Mouse (Mus musculus) hindbrain, embryonic 14.5 days (tissue): ENCODE data around the gene Cyp39a1. TPM values are rescaled to one million over a fixed set of nuclear protein-coding genes. Genes with fewer than 3 reads are reported as not detected.
A peak's percentile ranks its signal among the peaks of the same experiment; 100 is the strongest.

Experiments
- ATAC-seq: fragments of 200-750 bp; cut with Nextera tagmentation; 2 replicates; pipeline ENCODE4 v1.8.0; 2017; ENCODE audit warnings: moderate number of reproducible peaks, mild to moderate bottlenecking, moderate TSS enrichment, moderate library complexity; ENCODE audit not compliant: low FRiP score
- DNase-seq: peaks from one replicate; pipeline ENCODE4 v3.0.0-alpha.2; 2015; ENCODE audit warnings: low spot score
- H3K27ac ChIP-seq: fragments of 300-500 bp; sonication (generic); 2 replicates; pipeline ENCODE4 v1.5.1; 2014; ENCODE audit warnings: mild to moderate bottlenecking, moderate library complexity
- H3K27me3 ChIP-seq: fragments of 300-500 bp; sonication (generic); 2 replicates; pipeline ENCODE4 v1.6.1; 2014; ENCODE audit warnings: mild to moderate bottlenecking, low read length, mixed read lengths; ENCODE audit not compliant: control insufficient read depth, insufficient read depth
- H3K36me3 ChIP-seq: fragments of 300-500 bp; sonication (generic); replicated peaks from 2 replicates; pipeline ENCODE4 v1.6.1; 2014; ENCODE audit not compliant: control insufficient read depth, insufficient read depth
- H3K4me1 ChIP-seq: fragments of 300-500 bp; sonication (generic); replicated peaks from 2 replicates; pipeline ENCODE4 v1.6.1; 2014; ENCODE audit warnings: antibody characterized with exemption, low read length, mixed read lengths; ENCODE audit not compliant: control insufficient read depth, insufficient read depth
- H3K4me2 ChIP-seq: fragments of 300-500 bp; sonication (generic); replicated peaks from 2 replicates; pipeline ENCODE4 v1.6.1; 2014; ENCODE audit warnings: mild to moderate bottlenecking, moderate library complexity
- H3K4me3 ChIP-seq: fragments of 300-500 bp; sonication (generic); replicated peaks from 2 replicates; pipeline ENCODE4 v1.5.1; 2014; ENCODE audit warnings: mild to moderate bottlenecking, low read length
- H3K9ac ChIP-seq: fragments of 300-500 bp; sonication (generic); 2 replicates; pipeline ENCODE4 v1.6.1; 2014
- H3K9me3 ChIP-seq: fragments of 300-500 bp; sonication (generic); 2 replicates; pipeline ENCODE4 v1.6.1; 2016; ENCODE audit warnings: low read length; ENCODE audit not compliant: control insufficient read depth
- WGBS: fragments of 180-500 bp; shearing (Covaris S2); extraction: QIAGEN DNeasy Blood & Tissue Kit; methylation state at CpG from one replicate; pipeline ENCODE4 v1.1.7; 2014; 5-methylcytosine and 5-hydroxymethylcytosine counted together
- polyA plus RNA-seq: library from polyadenylated mRNA; unstranded; fragments of >200 nt; fragmentation: Nextera tagmentation; extraction: Ambion mirVana; gene quantifications from 2 replicates; pipeline ENCODE4 v1.2.1, GENCODE M21; 2014

The Cyp39a1 gene
- polyA plus RNA-seq, 1 experiment from 2014 or later: 11.1 TPM

GRCm38 (mm10) chr17:43675228-43675627, 8.0 kb downstream of the Cyp39a1 start:
- Histone ChIP-seq H3K4me2 (no peak overlapping the region), H3K36me3 (no peaks in the 10 kb centered on the region), H3K9ac (no peak overlapping the region), H3K27ac (no peak overlapping the region), H3K4me1 (no peaks in the 10 kb centered on the region), H3K9me3 (no peaks in the 10 kb centered on the region), H3K4me3 (no peak overlapping the region), H3K27me3 (no peaks in the 10 kb centered on the region)
- 71% methylated on average over 1 of the region's 1 CpGs for WGBS
- no peak for ATAC-seq
- no peak for DNase-seq

GRCm38 (mm10) chr17:43676241-43676640, 9.0 kb downstream of the Cyp39a1 start:
- no peaks in the 10 kb centered on the region for H3K9me3 ChIP-seq
- H3K36me3 ChIP-seq: no peaks in the 10 kb centered on the region
- no peak overlapping the region for H3K4me3 ChIP-seq
- no peak overlapping the region for H3K27ac ChIP-seq
- no peak overlapping the region for H3K9ac ChIP-seq
- H3K4me1 ChIP-seq: no peaks in the 10 kb centered on the region
- ATAC-seq (no peak), DNase-seq (no peak)
- WGBS: 89% methylated on average over 1 of the region's 1 CpGs
- no peak overlapping the region for H3K4me2 ChIP-seq
- H3K27me3 ChIP-seq: no peaks in the 10 kb centered on the region

DNA sequence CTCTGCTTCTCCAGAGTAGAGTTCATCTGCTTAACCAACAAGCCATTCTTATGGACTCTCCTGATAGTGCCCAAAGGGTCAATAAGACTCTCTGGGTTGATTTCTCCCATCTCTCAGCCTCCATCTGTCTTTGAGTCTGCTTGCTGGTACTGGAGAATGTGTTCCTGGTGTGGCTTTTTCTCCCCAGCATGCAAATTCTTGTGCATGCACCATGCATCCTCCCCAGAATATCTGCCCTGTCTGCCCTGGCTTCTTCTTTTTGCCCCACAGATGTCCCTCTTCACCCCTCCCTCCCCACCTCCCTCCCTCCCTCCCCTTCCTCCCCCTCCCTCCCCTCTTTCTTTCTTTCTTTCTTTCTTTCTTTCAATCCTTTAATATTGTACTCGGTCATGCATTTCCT, 10.1 kb downstream of the Cyp39a1 start:
- 19% methylated on average over 1 of the region's 1 CpGs for WGBS
- no peaks in the 10 kb centered on the region for H3K9me3 ChIP-seq
- no peaks in the 10 kb centered on the region for H3K27me3 ChIP-seq
- no peak for ATAC-seq
- no peaks in the 10 kb centered on the region for H3K36me3 ChIP-seq
- no peak overlapping the region for H3K9ac ChIP-seq
- no peak overlapping the region for H3K4me3 ChIP-seq
- no peak for DNase-seq
- H3K4me1 ChIP-seq: no peaks in the 10 kb centered on the region
- H3K4me2 ChIP-seq: no peak overlapping the region
- no peak overlapping the region for H3K27ac ChIP-seq

GRCm38 (mm10) chr17:43684086-43684485, 16.9 kb downstream of the Cyp39a1 start:
- no peak for ATAC-seq

GRCm38 (mm10) chr17:43684638-43685037, 17.4 kb downstream of the Cyp39a1 start:
- Histone ChIP-seq H3K9me3 (no peaks in the 10 kb centered on the region), H3K36me3 (no peaks in the 10 kb centered on the region), H3K27ac (no peak overlapping the region), H3K4me3 (no peak overlapping the region), H3K27me3 (no peaks in the 10 kb centered on the region), H3K4me1 (no peaks in the 10 kb centered on the region), H3K9ac (no peak overlapping the region), H3K4me2 (no peak overlapping the region)
- DNase-seq: no peak
- no peak for ATAC-seq
- WGBS: 89% methylated on average over 5 of the region's 5 CpGs

More at GRCm38 (mm10) chr17:43684086-43684485, 16.9 kb downstream of the Cyp39a1 start:
- DNase-seq: no peak
- Histone ChIP-seq H3K9ac (no peak overlapping the region), H3K4me3 (no peak overlapping the region), H3K9me3 (no peaks in the 10 kb centered on the region), H3K36me3 (no peaks in the 10 kb centered on the region), H3K4me1 (no peaks in the 10 kb centered on the region), H3K27ac (no peak overlapping the region), H3K27me3 (no peaks in the 10 kb centered on the region), H3K4me2 (no peak overlapping the region)
- WGBS: 91% methylated on average over 6 of the region's 7 CpGs

- Histone ChIP-seq H3K9me3 (no peaks in the 10 kb centered on the region), H3K27me3 (no peaks in the 10 kb centered on the region), H3K27ac (no peak overlapping the region), H3K36me3 (no peaks in the 10 kb centered on the region), H3K9ac (no peak overlapping the region), H3K4me1 (no peaks in the 10 kb centered on the region), H3K4me2 (no peak overlapping the region), H3K4me3 (no peak overlapping the region)
- WGBS: 88% methylated on average over 9 of the region's 9 CpGs
- DNase-seq (no peak), ATAC-seq (no peak)
Observed at GRCm38 (mm10) chr17:43689591-43689990, 22.4 kb downstream of the Cyp39a1 start.

DNA sequence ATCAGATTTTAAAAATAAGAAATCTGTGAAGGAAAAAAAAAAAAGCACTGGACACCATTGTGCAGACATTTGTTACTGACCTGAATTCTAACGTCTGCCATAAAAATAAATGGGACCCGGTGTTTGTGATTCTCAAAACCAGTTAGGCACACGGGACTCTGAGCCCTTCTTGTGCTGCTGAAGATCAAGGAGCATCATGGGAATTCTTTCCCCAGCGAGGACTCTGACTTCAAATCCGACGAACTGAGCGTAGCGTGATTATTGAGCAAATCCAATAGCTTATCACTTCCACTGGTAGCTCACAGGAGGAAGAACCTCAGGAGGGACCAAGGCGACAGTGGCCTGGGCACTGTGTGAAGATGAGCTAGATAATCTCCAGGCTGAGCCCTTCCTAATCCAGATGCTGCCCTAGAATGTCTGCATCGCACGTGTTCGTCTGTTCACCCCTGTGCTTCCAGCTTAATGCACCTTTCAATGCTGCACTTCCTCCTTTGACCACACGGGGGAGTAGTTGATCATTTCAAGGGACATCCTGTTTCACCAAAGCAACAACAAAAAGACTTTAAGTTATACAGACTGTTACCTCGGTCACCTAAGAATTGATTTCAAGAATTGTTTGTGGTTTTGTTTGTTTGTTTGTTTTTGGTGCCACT, 31.9 kb downstream of the Cyp39a1 start:
- peak; percentile 76; the same call in 1 of the 2 replicates for ATAC-seq
- Histone ChIP-seq H3K27ac (no peak overlapping the region), H3K4me3 (no peak overlapping the region), H3K4me2 (peak overlapping the region; percentile 42), H3K27me3 (no peaks in the 10 kb centered on the region), H3K9ac (peak overlapping the region; percentile 50), H3K4me1 (no peaks in the 10 kb centered on the region), H3K36me3 (no peaks in the 10 kb centered on the region), H3K9me3 (0 out of 2 replicates have a peak, but pooled peaks cover 9% of the 10 kb centered on the region)
- WGBS: 35% methylated on average over 14 of the region's 14 CpGs
- DNase-seq: peak; percentile 97

DNA sequence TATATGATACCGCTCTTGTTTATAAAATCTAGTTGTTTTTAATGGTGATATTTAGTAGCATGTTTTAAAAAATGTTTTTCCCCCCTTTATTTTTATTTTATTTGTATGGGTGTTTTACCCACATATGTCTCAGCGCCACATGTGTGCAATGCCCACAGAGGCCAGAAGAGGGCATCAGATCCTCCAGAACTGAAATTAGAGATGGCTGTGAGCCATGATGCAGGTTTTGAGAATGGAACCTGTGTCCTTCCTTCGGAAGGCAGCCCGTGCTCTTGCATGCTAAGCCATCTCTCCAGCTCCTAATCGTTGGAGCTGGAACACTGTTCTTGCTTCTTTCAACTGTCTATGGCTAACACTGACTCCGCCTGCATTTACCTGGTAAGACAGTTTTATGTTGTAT, 33.8 kb downstream of the Cyp39a1 start:
- DNase-seq (peak; percentile 77), ATAC-seq (no peak)
- 0 out of 2 replicates have a peak, but pooled peaks cover 6% of the 10 kb centered on the region for H3K9me3 ChIP-seq
- WGBS: 73% methylated on average over 6 of the region's 6 CpGs
- H3K4me1 ChIP-seq: no peaks in the 10 kb centered on the region
- H3K27me3 ChIP-seq: no peaks in the 10 kb centered on the region
- no peak overlapping the region for H3K4me2 ChIP-seq
- no peak overlapping the region for H3K9ac ChIP-seq
- H3K27ac ChIP-seq: no peak overlapping the region
- H3K36me3 ChIP-seq: no peaks in the 10 kb centered on the region
- H3K4me3 ChIP-seq: no peak overlapping the region

- no peak overlapping the region for H3K27ac ChIP-seq
- no peaks in the 10 kb centered on the region for H3K36me3 ChIP-seq
- WGBS: 88% methylated on average over 12 of the region's 12 CpGs
- H3K9me3 ChIP-seq: no peaks in the 10 kb centered on the region
- DNase-seq: no peak
- no peaks in the 10 kb centered on the region for H3K4me1 ChIP-seq
- ATAC-seq: no peak
- H3K27me3 ChIP-seq: no peaks in the 10 kb centered on the region
- H3K4me2 ChIP-seq: no peak overlapping the region
- H3K4me3 ChIP-seq: no peak overlapping the region
- H3K9ac ChIP-seq: no peak overlapping the region
Observed at GRCm38 (mm10) chr17:43704216-43704930, 37.1 kb downstream of the Cyp39a1 start.
